Mouse (Mus musculus) limb, embryonic 10.5 days (tissue): Measurements from ENCODE around the gene Slc9a5. TPM values are rescaled to one million over a fixed set of nuclear protein-coding genes. Genes with fewer than 3 reads are reported as not detected.
A peak's percentile ranks its signal among the peaks of the same experiment; 100 is the strongest.

Experiments used
- DNase-seq: peaks from one replicate; pipeline ENCODE4 v3.0.0-alpha.2; 2017; ENCODE audit warnings: low spot score
- H3K27ac ChIP-seq: fragments of 300-500 bp; sonication (generic); 2 replicates; pipeline ENCODE4 v1.5.1; 2016; ENCODE audit warnings: mild to moderate bottlenecking
- H3K27me3 ChIP-seq: fragments of 300-500 bp; sonication (generic); 2 replicates; pipeline ENCODE4 v1.6.1; 2016; ENCODE audit warnings: low read depth, mild to moderate bottlenecking; ENCODE audit not compliant: poor library complexity, severe bottlenecking
- H3K36me3 ChIP-seq: fragments of 300-500 bp; sonication (generic); 2 replicates; pipeline ENCODE4 v1.6.1; 2016; ENCODE audit warnings: mild to moderate bottlenecking, moderate library complexity
- H3K4me1 ChIP-seq: fragments of 300-500 bp; sonication (generic); 2 replicates; pipeline ENCODE4 v1.6.1; 2016
- H3K4me3 ChIP-seq: fragments of 300-500 bp; sonication (generic); 2 replicates; pipeline ENCODE4 v1.5.1; 2016; ENCODE audit warnings: mild to moderate bottlenecking, moderate library complexity
- H3K9me3 ChIP-seq: fragments of 300-500 bp; sonication (generic); replicated peaks from 2 replicates; pipeline ENCODE4 v1.6.1; 2016; ENCODE audit warnings: mild to moderate bottlenecking
- WGBS: fragments of 180-500 bp; shearing (Covaris S2); methylation state at CpG from one replicate; pipeline ENCODE4 v1.1.7; 2016; 5-methylcytosine and 5-hydroxymethylcytosine counted together
- microRNA counts: library from miRNA; unstranded; fragments of <30 nt; microRNA quantifications from one replicate; lab custom pipeline; 2017
- microRNA-seq: library from miRNA; unstranded; fragments of <30 nt; microRNA quantifications from one replicate; pipeline ENCODE4, GENCODE M21; 2017
- polyA plus RNA-seq: library from polyadenylated mRNA; unstranded; fragments of >200 nt; fragmentation: Nextera tagmentation; extraction: Ambion mirVana; gene quantifications from 2 replicates; pipeline ENCODE4 v1.2.1, GENCODE M21; 2016

The Slc9a5 gene
- polyA plus RNA-seq, 1 experiment from 2014 or later, result 6.3 TPM

- Histone ChIP-seq H3K36me3 (no peaks in the 10 kb centered on the region), H3K4me1 (peaks cover 3% of the 10 kb centered on the region), H3K27me3 (peaks cover 16% of the 10 kb centered on the region), H3K27ac (no peak overlapping the region), H3K9me3 (no peaks in the 10 kb centered on the region), H3K4me3 (no peak overlapping the region)
- 72% methylated on average over 7 of the region's 7 CpGs for WGBS
- no peak for DNase-seq
These were observed 59.7 kb downstream of the Slc9a5 start for GRCm38 (mm10) chr8:105408331-105408730.

GRCm38 (mm10) chr8:105409947-105410346 lies 61.3 kb downstream of the Slc9a5 start:
- DNase-seq, result no peak
- 95% methylated on average over 6 of the region's 6 CpGs for WGBS
- Histone ChIP-seq H3K9me3 (no peaks in the 10 kb centered on the region), H3K27me3 (peaks cover 32% of the 10 kb centered on the region), H3K27ac (no peak overlapping the region), H3K36me3 (no peaks in the 10 kb centered on the region), H3K4me1 (peaks cover 8% of the 10 kb centered on the region), H3K4me3 (no peak overlapping the region)

- Histone ChIP-seq H3K9me3 (no peaks in the 10 kb centered on the region), H3K27me3 (peaks cover 36% of the 10 kb centered on the region), H3K27ac (no peak within 1 kb of the TSS), H3K4me3 (peak within 1 kb of the TSS; percentile 43), H3K36me3 (no peaks in the 10 kb centered on the region), H3K4me1 (peaks cover 8% of the 10 kb centered on the region)
- WGBS, result 2% methylated on average over 34 of the region's 34 CpGs
- DNase-seq, result peak; percentile 67
These were observed 64.7 kb downstream of the Slc9a5 start, which contains the start of the genes Kctd19 and Lrrc36 for GRCm38 (mm10) chr8:105413391-105413790. Gene Kctd19 (minus strand): TSS chr8:105413502. Gene Lrrc36 (plus strand): TSS chr8:105413571.

GRCm38 (mm10) chr8:105418992-105419391 lies 70.3 kb downstream of the Slc9a5 start:
- no peaks in the 10 kb centered on the region for H3K9me3 ChIP-seq
- H3K4me1 ChIP-seq, result no peaks in the 10 kb centered on the region
- no peaks in the 10 kb centered on the region for H3K36me3 ChIP-seq
- no peak overlapping the region for H3K27ac ChIP-seq
- no peak for DNase-seq
- 73% methylated on average over 2 of the region's 2 CpGs for WGBS
- H3K4me3 ChIP-seq, result no peak overlapping the region
- H3K27me3 ChIP-seq, result peaks cover 14% of the 10 kb centered on the region

MicroRNA genes within 50 kb of the gene (microRNA counts, 519-probe panel; counts per million panel counts)
- 684 counts per million, percentile 72 among the panel's probes with 10 or more counts for microRNA mmu-miR-328 (lab: Ali Mortazavi, UCI)

Small RNA genes within 50 kb of the gene (microRNA-seq; reads per million reads assigned to microRNA genes)
- gene Gm27320 (not detected), gene Mir328 (111 reads per million, percentile 49 among the genes with 10 or more reads in this experiment)

Other genes with a start within 250 kb of the Slc9a5 start
- not detected in 2 replicates for gene Ces4a, start 217.0 kb upstream of the Slc9a5 start, polyA plus RNA-seq
- 64.9 and 84.6 TPM in 2 replicates for gene Cbfb, start 178.2 kb upstream of the Slc9a5 start, polyA plus RNA-seq
- 25.4 and 26.6 TPM in 2 replicates for gene D230025D16Rik, start 123.7 kb upstream of the Slc9a5 start, polyA plus RNA-seq
- 1.4 and 1.7 TPM in 2 replicates for gene B3gnt9, start 93.7 kb upstream of the Slc9a5 start, polyA plus RNA-seq
- gene Tradd, start 84.2 kb upstream of the Slc9a5 start, polyA plus RNA-seq, result 11.4 and 12.1 TPM in 2 replicates
- 0.81 and 1.1 TPM in 2 replicates for gene Fbxl8, start 84.2 kb upstream of the Slc9a5 start, polyA plus RNA-seq
- gene Hsf4, start 79.0 kb upstream of the Slc9a5 start, polyA plus RNA-seq, result 0.10 TPM in 1 of 2 replicates, not detected in the other
- 0.40 and 0.45 TPM in 2 replicates for gene Nol3, start 72.7 kb upstream of the Slc9a5 start, polyA plus RNA-seq
- gene 4931428F04Rik, start 59.0 kb upstream of the Slc9a5 start, polyA plus RNA-seq, result 13.9 and 19.2 TPM in 2 replicates
- 11.5 and 15.1 TPM in 2 replicates for gene Exoc3l, start 52.7 kb upstream of the Slc9a5 start, polyA plus RNA-seq
- 144 and 160 TPM in 2 replicates for gene E2f4, start 51.2 kb upstream of the Slc9a5 start, polyA plus RNA-seq
- 1.9 and 2.7 TPM in 2 replicates for gene Elmo3, start 43.2 kb upstream of the Slc9a5 start, polyA plus RNA-seq
- 1.4 TPM in 2 replicates for gene Lrrc29, start 22.6 kb upstream of the Slc9a5 start, polyA plus RNA-seq
- gene Tmem208, start 22.5 kb upstream of the Slc9a5 start, polyA plus RNA-seq, result 102 and 105 TPM in 2 replicates
- gene Fhod1, start 890 bp upstream of the Slc9a5 start, polyA plus RNA-seq, result 2.2 TPM in 2 replicates
- 0.28 and 0.74 TPM in 2 replicates for gene Plekhg4, start 24.4 kb downstream of the Slc9a5 start, polyA plus RNA-seq
- not detected in 2 replicates for gene Kctd19, start 64.7 kb downstream of the Slc9a5 start, polyA plus RNA-seq
- not detected in 2 replicates for gene Lrrc36, start 64.7 kb downstream of the Slc9a5 start, polyA plus RNA-seq
- 8.4 and 13.5 TPM in 2 replicates for gene Tppp3, start 122.7 kb downstream of the Slc9a5 start, polyA plus RNA-seq
- gene Zdhhc1, start 148.1 kb downstream of the Slc9a5 start, polyA plus RNA-seq, result 18.9 and 25.3 TPM in 2 replicates
- gene Hsd11b2, start 169.9 kb downstream of the Slc9a5 start, polyA plus RNA-seq, result 78.2 and 83.2 TPM in 2 replicates
- 58.3 and 68.6 TPM in 2 replicates for gene Atp6v0d1, start 217.2 kb downstream of the Slc9a5 start, polyA plus RNA-seq